19 mouse cellular contexts compared by ENCODE assay signal in the genomic region with DNA sequence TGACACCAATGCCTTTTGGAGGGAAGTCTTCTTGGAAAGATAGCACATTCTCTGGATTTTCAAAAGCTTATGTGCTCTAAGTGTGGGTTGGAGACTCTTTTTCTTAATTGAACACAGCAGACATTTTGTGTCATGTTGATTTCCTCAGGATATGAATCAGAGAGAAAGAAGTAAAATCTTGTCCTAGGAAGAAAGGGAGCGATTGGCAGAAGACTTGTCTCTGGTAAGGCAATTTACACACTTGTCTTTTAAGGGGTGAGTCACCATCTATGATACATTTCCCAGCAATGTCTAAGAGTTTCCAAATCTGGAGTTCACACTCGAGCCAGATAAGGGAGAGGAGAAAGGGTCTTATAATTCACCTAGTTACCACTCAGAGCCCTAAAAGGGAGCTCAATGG.
"Had no signal": no experiment of that assay in that cellular context is flagged by ENCODE, and none has a peak within 500 bp of the region (broad histone marks: within the 10 kb centered on the region; RNA-seq: fewer than 3 reads in every experiment).

No protein-coding gene starts in this region.

- DNase-seq: kidney, adult 8-10 months; kidney, postnatal 10 days; kidney, postnatal 36 days; liver; lung, adult 18-20 months; lung, postnatal 10 days; lung, postnatal 36 days; thymus, adult 2 months; thymus, postnatal 14 days; thymus, postnatal 4 days had no signal

- H3K27ac ChIP-seq: kidney, embryonic 15.5 days; limb, embryonic 10.5 days; limb, embryonic 13.5 days; liver, embryonic 12.5 days; liver, embryonic 15.5 days; lung, embryonic 15.5 days; midbrain, embryonic 12.5 days; stomach, postnatal 0 days had no signal

- H3K4me1 ChIP-seq: kidney, embryonic 15.5 days; limb, embryonic 10.5 days; liver, embryonic 12.5 days; liver, embryonic 15.5 days; lung, embryonic 15.5 days had no signal

- H3K9ac ChIP-seq: kidney, embryonic 15.5 days; limb, embryonic 13.5 days; liver, embryonic 12.5 days; liver, embryonic 15.5 days; lung, embryonic 15.5 days; midbrain, embryonic 12.5 days had no signal

- H3K36me3 ChIP-seq: kidney, embryonic 15.5 days; liver, embryonic 12.5 days; liver, embryonic 15.5 days; lung, embryonic 15.5 days had no signal

- H3K4me3 ChIP-seq: kidney, embryonic 15.5 days; limb, embryonic 10.5 days; limb, embryonic 13.5 days; liver, embryonic 12.5 days; liver, embryonic 15.5 days; lung, embryonic 15.5 days; midbrain, embryonic 12.5 days had no signal

- ATAC-seq: liver, embryonic 12.5 days; midbrain, embryonic 16.5 days had no signal

- H3K9me3 ChIP-seq: kidney, embryonic 15.5 days; limb, embryonic 10.5 days; liver, embryonic 12.5 days; liver, embryonic 15.5 days; lung, embryonic 15.5 days; midbrain, embryonic 12.5 days had no signal

- H3K27me3 ChIP-seq: kidney, embryonic 15.5 days; limb, embryonic 13.5 days; liver, embryonic 12.5 days; liver, embryonic 15.5 days; lung, embryonic 15.5 days; midbrain, embryonic 12.5 days had no signal

- H3K4me2 ChIP-seq: kidney, embryonic 15.5 days; limb, embryonic 13.5 days; liver, embryonic 12.5 days; liver, embryonic 15.5 days; lung, embryonic 15.5 days; midbrain, embryonic 12.5 days had no signal
